ENCODE assay signal across 2 mouse cellular contexts in genomic region chr4:22349086-22349485, GRCm38 (mm10).
DNase-seq lines count a peak whose midpoint lies in the region.

No protein-coding gene starts in this region.

- peak; percentile 55 for DNase-seq in A20 (ENCODE audit: low read depth, low spot score)
- peak; percentile 82 for DNase-seq in heart, adult 11 months
